Mouse (Mus musculus): ENCODE measurements around the gene Tsfm.
"Not testable (repeated sequence)": the region's sequence is repeated elsewhere in the genome, so short reads cannot be mapped to it uniquely, and the experiment has no call there.

The Tsfm gene

DNA sequence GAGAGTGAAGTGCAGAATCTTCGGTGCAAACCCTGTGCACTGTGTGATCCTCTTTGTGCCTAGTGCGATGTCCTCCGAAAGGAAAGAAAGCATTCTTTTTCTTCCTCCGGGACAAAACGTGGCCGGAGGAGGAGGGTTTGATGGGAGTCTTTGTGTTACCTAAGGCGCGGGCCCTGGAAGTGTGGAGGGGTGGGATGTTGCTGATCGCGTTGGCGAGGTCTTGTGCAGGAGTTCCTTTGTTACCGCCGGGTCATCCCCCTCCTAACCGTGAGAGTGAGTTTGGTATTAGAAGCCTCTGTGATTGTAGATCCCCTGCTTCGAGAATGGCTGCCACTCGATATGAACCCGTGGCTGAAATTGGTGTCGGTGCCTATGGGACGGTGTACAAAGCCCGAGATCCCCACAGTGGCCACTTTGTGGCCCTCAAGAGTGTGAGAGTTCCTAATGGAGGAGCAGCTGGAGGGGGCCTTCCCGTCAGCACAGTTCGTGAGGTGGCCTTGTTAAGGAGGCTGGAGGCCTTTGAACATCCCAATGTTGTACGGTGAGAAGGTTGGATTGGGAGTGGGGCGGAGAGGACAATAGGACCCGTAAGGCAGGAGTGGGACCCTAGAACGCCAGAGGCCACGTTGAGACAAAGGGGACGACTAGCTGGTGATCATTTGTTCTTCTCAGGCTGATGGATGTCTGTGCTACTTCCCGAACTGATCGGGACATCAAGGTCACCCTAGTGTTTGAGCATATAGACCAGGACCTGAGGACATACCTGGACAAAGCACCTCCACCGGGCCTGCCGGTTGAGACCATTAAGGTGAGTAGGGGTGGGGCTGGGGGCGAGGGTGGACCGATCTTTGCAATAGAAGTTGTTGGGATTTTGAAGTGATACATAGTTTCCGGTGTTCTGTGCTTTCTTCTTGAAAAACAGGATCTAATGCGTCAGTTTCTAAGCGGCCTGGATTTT, 33.6 kb upstream of the Tsfm start:
- DNase-seq (ENCODE audit: low read depth, low spot score), result no peak

DNA sequence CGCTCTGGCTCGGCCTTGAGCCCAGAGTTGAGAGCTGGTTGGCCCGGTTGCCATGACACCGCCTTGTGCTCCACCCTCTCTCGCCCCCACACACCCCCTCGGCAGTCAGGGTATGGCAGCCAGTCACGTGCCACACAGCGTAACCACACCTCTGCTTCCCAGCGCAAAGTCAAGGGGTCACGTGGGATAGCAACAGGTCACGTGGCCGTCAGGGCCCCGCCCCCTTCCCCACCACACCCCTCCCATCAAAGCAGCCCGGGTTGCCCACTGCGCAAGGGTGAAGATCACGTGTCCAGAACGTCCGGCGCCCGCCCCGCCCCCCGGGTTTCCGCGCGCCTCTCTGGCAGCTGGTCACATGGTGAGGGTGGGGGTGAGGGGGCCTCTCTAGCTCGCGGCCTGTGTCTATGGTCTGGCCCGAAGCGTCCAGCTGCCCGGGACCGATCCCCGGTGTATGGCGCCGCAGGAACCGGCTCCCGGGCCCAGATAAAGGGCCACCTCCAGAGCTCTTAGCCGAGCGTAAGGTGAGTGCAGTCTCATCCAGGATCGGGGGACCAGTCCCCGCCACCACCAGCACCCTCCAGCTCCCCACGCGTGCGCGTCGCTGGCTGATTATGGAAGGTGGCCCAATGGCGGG, 32.7 kb upstream of the Tsfm start, which contains the start of gene Cdk4:
Gene Cdk4 (plus strand): TSS at position 296 of the 634 bp plus-strand sequence.
- peak; percentile 100 for DNase-seq (ENCODE audit: low read depth, low spot score)

DNA sequence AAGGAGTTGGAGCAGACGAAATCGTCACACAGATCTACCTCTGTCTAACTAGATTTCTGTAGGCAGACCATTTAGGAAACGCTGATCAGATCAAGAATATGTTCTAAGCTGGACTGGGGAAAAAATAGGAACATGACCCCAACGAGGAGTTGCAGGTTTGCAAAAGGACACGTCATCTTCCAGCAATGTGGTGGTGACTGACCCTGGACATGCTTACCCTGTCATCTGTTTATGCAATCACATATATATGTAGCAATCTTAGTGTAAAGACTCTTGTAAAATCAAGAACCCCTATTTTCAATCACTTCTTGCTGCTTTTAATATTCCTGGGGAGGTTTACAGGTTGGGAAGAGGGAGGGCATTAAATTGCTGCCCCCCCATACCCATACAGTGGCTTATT, 31.9 kb upstream of the Tsfm start:
- DNase-seq (ENCODE audit: low read depth, low spot score), result no peak

DNA sequence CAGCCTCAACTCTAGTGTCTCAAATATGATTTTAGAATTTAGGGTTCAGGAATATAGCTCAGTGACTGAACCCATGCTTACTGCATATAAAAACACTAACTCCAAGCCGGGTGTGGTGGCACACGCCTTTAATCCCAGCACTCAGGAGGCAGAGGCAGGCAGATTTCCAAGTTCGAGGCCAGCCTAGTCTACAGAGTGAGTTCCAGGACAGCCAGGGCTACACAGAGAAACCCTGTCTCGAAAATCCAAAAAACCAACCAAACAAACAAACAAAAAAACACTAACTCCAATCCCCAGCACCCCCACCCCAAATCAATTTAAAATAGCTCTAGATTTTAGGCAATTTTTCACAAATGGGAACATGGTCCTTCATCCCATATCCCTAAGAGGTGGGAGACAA, 31.5 kb upstream of the Tsfm start:
- not testable (repeated sequence) for DNase-seq (ENCODE audit: low read depth, low spot score)

DNA sequence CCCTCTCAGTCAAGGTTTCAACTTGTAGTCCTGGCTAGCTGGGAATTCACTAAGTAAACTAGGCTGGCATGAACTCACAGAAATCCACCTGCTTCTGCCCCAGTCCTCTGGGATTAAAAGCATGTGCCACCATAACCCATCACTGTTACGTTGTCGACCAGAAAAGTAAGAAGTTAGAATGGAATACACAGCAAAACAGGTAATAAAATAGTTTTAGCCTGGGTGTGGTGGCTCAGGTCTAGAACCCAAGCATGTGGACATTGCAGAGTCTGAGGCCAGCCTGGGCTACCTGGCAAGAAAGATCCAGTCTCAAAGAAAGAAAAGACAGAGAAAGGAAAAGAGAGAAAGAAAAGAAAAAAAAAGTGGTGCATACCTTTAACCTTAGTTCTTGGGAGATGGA, 30.9 kb upstream of the Tsfm start:
- no peak for DNase-seq (ENCODE audit: low read depth, low spot score)

DNA sequence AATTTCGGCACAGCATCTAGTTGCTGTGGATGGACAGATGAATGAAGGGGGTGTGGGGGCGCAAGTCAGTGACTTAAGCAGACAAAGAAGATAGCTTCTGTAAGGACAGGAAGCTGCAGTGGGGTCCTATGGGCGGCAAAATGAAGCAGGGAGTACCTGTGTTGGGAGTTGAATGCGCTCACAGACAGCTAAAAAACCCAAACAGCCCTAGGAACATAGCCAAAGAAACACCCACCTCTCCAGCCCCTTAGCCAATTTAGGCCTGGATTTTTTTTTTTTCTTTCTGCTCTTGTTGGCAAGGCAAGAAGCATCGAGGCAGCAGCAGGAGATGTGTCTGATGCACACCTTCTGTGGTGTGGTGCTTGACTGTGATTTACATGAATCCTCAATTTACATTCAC, 30.4 kb upstream of the Tsfm start:
- DNase-seq (ENCODE audit: low read depth, low spot score), result no peak

DNA sequence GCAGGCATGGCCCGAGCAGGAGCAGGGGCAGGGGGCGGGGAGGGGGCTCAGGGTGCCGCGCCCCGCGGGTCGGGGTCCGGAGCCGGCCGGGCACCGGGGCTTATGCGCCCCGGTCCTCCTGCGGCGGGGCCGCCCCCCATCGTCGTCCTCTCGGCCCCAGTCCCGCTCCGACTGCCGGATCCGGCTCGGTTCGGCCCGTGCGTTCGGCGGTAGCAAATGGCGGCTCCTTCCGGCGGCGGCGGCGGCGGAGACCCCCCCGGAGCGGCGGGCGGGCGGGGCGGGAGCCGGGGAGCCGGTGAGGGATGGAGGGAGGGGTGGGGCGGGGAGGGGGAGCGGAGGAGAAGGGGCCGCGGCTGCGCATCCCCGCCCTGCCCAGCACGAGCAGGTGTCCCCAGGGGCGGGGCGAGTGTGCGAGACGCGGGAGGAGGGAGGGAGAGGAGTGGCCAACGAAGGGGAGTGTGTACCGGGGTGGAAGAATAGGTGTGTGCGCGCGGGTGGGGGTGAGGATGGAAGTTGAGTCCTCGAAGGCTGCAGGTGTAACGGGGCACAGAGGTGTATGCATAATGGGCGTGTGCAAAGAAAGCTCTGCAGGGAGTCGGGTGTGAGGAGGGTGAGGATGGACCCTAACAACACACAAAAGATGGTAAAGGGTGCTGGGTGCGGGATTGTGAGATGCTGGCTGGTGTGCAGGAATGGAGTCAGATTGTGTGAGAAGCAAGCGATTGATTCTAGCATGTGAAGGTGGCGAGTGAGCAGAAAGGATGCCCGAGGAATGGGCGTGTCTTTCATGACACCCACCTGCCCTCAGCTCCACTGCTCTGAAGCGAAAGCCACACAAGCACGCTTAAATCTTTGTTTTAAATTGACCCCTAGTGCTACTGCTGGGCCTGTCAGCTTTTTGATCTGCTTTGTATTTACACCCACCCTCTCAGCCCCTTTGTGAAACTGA, 29.6 kb upstream of the Tsfm start, which contains the start of gene March9:
Gene March9 (minus strand): TSS at position 217 of the 949 bp plus-strand sequence.
- peak; percentile 81 for DNase-seq (ENCODE audit: low read depth, low spot score)

DNA sequence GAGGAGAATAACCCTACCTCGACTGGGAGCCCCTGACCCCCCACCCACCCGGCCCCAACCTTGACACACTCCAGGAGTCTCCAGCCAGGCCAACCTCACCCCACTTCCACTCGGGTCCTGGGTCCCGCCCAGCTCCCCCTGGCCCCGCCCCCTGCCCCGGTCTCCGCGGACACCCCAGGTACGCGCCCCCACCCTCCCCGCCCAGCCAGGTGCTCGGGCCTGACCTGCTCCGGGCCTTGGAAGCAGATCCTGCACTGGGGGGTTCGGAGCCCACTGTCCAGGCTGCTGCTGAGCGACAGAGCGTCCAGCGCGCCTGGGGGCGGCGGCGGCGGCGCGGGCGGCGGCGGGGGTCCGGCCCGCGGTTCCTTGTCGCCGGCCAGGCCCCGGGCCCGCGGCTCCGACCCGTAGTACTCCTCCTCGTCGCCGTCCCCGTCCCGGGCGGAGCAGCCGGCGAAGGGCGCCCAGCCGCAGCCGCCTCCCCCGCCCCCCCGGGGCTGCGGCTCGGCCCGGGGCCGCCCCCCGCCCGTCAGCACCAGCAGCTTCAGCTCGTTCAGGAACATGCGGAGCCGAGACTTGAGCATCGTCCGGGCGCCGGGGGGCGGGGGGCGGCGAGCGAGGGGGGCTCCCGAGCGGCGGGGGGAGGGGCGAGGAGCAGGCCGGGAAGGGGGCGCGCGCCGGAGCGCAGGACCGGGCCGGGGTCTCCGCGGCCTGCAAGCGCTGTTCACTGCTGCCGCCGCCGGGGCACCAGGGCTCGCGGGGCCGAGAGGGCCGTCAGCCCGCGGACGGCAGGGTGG, 28.7 kb upstream of the Tsfm start:
- DNase-seq (ENCODE audit: low read depth, low spot score), result no peak

DNA sequence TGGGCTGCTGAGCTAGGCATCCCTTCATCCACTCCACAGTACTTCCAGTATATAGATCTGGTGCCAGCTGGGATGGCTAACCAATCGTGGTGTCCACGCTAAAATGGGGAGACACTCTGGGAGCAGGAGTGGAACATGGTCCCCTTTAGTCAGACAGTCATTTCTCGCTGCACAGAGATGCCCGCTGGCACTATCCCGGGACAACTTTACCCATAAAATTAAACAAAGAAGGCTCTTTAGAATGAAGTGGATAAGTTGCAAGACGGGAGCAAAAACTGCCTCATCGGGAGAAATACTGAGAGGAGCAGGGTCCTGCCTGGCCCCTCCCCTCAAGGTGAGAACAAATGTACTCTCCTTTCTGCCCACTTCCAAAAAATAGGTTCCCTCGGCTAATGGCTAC, 28.1 kb upstream of the Tsfm start:
- no peak for DNase-seq (ENCODE audit: low read depth, low spot score)

DNA sequence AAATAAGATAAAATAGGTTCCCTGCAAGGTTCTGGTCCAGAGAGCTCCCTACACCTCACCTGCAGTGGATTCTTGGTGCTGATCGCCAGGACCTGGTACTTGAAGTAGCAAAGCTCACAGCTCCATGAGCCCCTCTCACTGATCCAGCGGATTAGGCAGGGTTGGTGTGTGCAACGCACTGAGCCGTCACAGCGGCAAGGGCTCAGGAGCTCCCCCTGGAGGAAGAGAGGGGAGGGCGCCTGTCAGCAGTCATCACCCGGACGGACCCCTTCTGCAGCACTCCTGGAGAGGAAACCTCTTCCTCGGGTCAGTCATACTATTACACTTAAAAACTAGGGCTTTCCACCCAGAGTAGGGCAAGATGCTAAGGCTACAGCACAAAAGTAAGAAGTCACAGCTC, 27.5 kb upstream of the Tsfm start:
- peak; percentile 86 for DNase-seq (ENCODE audit: low read depth, low spot score)

DNA sequence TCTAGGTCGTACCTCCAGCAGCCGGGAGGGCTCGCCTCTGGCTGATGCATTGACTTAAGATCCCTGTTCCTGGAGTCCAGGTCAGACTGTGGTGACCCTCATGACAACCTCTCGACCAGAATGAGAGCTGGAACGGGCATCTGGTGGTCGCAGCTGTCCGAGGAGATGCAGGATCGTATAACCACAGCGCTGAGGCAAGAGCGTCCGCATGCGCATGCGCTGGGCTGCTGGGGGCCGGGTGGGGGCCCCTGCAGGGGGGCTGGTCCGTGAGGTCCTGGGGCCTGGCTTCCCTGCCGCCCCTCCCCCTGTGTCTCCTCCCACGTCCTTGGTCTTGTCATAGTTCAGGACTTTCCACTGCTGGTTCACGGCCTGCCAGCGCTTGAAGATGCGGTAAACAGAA, 25.9 kb upstream of the Tsfm start:
- DNase-seq (ENCODE audit: low read depth, low spot score), result no peak

DNA sequence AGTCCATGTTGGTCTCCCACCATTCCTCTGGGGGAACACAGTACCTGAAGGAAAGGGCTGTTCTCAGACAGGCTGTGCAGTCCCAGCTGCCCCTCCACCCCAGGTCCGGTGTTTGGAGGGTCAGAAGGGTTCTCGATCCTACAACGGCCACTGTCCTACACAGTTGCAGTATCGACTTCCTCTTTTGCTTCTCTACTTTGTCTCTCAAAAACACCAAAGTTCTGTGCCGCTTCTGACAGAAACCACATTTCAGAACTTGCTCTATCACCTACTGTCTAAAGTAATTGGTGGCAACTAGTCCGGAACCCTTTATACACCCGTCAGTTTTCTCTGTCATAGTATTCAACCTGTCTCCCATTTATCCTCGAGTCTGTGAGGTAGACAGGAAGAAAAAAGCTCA, 24.8 kb upstream of the Tsfm start:
- DNase-seq (ENCODE audit: low read depth, low spot score), result no peak

DNA sequence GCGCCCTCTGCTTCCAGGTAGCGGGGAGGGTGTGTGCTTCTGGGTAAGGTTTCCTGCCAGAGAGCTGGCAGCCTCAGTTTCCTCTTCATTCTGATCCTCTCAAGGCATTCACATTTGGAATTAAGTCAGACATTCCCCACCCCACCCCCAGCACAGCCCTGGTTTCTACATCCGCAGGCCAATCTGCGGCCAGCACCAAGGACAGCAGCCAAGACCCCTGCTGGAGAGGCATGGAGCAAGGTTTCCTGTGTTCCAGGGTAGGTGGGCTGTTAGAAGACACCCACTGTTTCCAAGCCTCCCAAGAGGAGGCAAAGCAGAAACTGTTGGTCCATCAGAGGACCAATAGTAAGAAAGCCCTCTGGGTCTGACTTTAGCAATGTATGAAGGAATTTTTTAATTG, 24.0 kb upstream of the Tsfm start:
- DNase-seq (ENCODE audit: low read depth, low spot score), result no peak

DNA sequence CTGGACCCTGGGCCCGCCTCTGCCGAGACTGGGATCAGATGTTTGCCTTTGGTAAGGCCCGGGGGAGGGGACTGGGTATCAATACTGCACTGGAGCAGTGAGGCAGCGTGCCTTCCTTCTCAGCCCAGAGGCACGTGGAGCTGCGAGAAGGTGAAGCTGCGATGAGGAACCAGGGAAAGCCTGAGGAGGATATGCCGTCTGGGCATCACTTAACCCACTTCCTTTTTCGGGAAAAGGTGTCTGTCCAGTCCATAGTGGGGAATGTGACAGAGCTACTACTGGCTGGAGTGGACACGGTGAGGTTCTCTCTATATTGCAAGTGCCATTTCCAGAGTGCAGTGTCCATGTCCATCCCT, 19.5 kb upstream of the Tsfm start:
- DNase-seq (ENCODE audit: low read depth, low spot score), result no peak

DNA sequence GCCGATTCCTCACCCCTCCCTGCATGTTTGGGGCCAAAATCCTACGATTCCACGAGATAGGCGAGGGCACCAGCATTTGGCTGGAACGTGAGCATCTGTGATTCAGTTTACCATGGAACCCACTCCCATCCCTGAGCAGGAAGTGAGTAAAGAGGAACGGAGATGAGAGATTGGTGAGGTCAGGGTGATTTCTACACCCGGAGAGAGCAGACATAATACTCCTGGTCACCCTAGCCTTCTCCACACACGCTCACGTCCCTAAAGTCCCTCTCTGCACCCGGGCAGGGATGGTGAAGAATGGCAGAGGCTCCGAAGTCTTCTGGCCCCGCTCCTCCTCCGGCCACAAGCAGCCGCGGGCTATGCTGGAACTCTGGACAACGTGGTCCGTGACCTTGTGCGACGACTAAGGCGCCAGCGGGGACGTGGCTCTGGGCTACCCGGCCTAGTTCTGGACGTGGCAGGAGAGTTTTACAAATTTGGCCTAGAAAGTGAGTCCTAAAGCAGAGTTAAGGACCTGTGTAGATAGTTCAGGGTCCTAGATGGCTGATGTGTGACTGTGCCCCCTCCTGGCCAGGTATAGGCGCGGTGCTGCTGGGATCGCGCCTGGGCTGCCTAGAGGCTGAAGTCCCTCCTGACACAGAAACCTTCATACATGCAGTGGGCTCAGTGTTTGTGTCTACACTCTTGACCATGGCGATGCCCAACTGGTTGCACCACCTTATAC, 18.9 kb upstream of the Tsfm start:
- DNase-seq (ENCODE audit: low read depth, low spot score), result peak; percentile 63

DNA sequence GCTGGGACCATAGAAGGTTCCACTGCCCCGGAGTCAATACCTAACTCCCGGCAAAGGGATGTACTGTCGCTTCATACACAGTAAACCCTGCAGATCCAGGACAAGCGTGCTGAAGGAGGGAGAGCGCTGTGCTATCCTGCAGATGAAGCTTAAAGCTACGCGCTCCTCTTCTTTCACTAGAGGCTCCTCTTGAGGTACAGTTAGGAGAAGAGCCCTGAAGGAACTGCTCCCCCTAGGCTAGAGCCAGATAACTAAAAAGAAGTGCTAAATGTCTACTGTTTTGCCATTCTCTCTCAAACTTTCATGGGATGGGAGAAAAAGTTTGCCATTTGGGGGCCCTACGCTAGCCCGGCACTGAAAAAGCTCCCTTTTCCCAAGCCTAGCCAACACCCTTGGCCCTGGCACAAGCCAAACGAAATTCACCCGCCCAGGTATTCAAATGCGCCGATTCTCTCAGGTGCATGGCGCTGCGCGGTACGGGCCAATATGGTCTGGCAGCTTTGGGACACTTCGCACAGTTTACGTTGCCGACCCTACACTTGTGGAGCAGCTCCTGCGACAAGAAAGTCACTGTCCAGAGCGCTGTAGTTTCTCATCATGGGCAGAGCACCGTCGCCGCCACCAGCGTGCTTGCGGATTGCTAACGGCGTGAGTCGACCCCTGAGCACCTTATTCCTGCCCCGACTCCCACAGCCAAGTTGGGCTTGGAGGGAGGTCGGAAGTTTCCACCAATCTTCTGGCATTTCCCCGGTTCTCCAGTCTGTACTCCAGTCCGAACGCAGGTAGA, 18.2 kb upstream of the Tsfm start:
- DNase-seq (ENCODE audit: low read depth, low spot score), result no peak

DNA sequence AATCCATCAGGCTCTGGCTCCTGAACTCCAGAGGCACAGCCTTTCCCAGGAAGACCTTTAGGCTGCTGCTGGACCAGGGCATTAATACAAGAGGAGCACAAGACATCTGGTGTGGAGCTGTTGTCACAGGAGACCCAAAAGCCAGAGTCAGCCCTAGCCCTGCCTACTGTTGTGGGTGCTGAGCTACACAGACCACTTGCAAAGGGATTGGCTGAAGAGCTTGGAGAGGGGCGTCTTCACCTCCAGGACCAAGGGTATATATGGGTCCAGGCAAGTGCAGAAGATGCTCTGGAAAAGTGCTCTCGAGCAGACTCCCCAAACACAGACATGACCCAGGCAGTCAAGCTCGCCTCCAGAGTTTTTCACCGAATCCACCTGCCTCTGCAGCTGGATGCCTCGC, 17.3 kb upstream of the Tsfm start, which contains the start of gene Cyp27b1:
Gene Cyp27b1 (plus strand): TSS at position 297 of the 400 bp plus-strand sequence.
- no peak for DNase-seq (ENCODE audit: low read depth, low spot score)

DNA sequence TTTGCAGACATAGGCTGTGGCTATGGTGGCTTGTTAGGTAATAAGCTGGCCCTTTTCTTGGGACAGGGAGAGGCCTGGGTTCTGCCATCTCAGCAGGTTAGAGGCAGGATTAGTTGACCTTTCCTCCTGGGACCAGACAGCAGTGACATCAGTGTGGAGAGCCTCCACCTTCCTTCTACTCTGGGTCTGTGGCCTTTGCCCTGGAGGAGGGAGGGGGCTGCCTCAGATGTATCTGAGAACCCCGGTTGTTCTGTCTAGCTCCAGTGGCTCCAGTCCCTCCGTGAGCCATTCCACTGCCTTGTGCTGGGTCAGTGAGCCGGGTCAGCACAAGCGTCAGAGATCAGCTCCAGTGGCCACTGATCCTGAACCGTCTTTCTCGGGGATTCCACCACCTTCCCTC, 12.5 kb upstream of the Tsfm start:
- no peak for DNase-seq (ENCODE audit: low read depth, low spot score)

DNA sequence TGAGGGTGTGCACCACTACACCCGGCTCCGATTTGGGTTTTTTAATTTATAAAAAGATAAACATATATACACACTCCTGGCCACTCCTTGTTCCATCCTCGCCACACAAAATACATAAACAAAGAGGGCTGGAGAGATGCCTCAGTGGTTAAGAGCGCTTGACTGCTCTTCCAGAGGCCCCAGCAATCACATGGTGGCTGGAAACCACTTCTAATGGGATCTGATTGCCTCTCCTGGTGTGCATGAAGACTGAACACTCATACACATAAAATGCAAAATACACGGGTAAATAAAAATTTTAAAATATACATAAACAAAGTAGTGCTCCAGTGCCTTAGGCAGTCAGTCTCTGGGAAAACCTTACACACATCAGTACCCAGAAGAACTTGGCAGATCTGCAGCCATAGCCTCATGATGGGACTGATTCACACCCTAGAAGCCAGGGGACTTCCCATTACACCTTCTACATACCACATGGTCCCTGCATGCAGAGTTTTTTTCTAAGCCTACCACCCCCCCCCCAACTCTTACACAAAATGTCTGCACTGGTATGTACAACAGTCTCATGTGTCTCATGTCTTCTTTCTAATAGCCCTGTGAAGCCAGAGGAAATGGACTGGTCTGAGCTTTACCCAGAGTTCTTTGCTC, 12.0 kb upstream of the Tsfm start:
- no peak for DNase-seq (ENCODE audit: low read depth, low spot score)
